Mouse (Mus musculus) spleen, postnatal 4 days (tissue): ENCODE data around the gene Hnrnpm.
"Not testable (repeated sequence)": the region's sequence is repeated elsewhere in the genome, so short reads cannot be mapped to it uniquely, and the experiment has no call there.

Source experiments
- DNase-seq, 2 experiments: peaks; one replicate each; pipeline ENCODE4 v3.0.0; 2022; ENCODE audit warnings: low spot score in 2 of 2

Hnrnpm gene

DNA sequence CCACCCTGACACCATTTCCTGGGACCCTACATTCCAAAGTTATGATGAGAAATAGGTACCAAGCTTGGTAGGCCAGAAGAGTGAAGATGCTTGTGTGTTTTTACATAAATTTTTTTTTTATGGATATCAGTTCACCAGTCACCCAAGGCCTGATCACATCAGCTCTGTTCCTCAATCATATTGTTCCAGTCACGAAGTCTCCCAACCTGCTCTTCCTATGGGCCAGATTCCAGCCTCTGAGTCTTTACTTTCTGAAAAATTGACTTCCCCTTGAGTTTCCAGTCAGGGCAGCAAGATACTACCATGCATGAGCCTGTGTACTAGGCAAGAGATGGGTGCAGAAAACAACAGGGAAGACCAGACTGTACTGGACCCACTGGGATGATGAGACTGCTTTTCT, at the start of gene Hnrnpm:
Hnrnpm (minus strand) TSS at position 101 of the 400 bp plus-strand sequence.
- no peak for DNase-seq

- not testable (repeated sequence) for DNase-seq
Observed at GRCm38 (mm10) chr17:33733526-33733925, 46.9 kb upstream of the Hnrnpm start.

GRCm38 (mm10) chr17:33732556-33733083, 46.0 kb upstream of the Hnrnpm start:
- DNase-seq, result peak in 1 of 2 experiments; percentile 49

DNA sequence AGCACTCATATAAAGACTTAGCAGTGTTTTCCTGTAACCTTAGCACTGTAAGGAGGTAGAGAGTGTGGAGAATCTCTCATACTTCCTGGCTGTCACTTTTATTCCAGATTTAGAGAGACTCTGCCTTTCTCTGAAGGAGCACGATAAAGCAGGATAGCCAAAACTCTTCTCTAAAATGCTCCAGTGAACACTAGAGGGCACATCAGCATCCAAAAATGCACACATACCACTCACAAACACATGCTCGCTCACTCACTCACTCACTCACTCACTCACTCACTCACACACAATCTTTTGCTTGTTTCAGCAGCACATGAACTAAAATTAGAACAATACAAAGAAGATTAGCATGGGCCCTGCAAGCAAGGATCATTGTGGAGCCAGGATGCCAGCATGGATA, 42.6 kb upstream of the Hnrnpm start:
- no peak for DNase-seq

GRCm38 (mm10) chr17:33728396-33728795, 41.7 kb upstream of the Hnrnpm start:
- no peak for DNase-seq

DNA sequence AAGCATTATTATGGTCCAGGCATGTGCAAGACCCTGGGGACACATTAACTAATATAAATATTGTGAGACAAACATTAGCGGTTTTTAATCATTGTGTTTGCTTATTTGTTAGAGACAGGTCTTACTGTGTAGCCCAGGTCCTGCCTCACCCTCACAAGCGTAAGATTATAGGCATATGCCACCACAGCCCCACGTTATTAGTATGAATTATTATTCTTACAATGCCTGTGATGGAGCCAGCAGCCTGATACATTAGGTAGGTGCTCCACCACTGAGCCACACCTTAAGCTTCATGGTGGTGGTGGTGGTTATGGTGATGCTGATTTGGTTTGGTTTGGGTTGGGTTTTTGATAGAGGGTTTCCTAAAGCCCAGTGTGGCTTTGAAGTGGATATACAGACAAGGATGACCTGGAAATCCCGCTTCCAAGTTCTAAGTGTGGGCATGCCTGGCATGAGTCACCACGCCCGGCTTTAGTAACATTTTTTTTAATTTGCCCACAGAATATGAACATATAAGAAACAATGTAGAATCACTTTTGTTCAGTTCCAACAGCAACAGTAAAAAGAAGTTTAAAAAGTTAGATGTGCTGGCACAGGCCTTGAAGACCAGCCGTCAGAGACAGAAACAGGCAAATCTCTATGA, 33.2 kb upstream of the Hnrnpm start:
- DNase-seq, result no peak

GRCm38 (mm10) chr17:33718944-33719725, 32.5 kb upstream of the Hnrnpm start:
- DNase-seq, result no peak

GRCm38 (mm10) chr17:33718384-33718881, 31.8 kb upstream of the Hnrnpm start, which contains the start of gene March2:
March2 (minus strand) TSS chr17:33718670.
- peak; percentile 99 for DNase-seq

GRCm38 (mm10) chr17:33717982-33718381, 31.3 kb upstream of the Hnrnpm start:
- DNase-seq, result no peak

DNA sequence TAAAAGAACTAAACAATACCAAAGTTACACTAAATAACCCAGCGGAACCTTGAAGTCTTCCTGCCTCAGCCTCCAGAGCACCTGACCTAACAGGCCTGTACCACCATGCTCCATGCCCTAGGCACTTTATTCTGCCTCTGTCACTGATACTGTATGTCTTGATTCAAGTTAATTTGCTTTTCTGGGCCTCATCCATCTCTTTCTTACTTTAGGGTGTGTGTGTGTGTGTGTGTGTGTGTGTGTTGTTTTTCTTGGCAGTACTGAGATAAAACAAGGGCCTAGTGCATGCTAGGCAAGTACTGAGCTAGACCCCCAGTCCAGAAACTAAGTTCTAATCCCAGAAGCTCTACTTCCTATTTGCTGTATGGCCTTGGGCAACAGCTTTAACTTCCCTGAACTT, 30.6 kb upstream of the Hnrnpm start:
- DNase-seq, result no peak

DNA sequence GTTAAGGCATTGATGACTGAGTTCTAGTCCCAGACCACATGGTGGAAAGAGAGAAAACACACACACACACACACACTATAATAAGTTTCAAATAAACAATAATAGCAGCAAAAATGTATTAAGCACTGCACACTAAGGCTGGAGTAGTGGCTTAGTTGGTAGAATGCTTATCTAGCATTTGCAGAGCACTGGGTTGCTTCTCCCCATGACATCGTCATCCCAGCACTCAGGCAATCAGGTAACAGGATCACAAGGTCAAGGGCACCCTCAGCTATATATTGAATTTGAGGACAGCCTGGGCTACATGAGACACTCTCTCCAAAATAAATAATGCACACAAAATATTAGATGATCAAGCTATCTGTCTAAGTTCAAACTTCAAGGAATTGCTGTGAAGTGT, 28.1 kb upstream of the Hnrnpm start:
- DNase-seq, result peak in 1 of 2 experiments; percentile 42

DNA sequence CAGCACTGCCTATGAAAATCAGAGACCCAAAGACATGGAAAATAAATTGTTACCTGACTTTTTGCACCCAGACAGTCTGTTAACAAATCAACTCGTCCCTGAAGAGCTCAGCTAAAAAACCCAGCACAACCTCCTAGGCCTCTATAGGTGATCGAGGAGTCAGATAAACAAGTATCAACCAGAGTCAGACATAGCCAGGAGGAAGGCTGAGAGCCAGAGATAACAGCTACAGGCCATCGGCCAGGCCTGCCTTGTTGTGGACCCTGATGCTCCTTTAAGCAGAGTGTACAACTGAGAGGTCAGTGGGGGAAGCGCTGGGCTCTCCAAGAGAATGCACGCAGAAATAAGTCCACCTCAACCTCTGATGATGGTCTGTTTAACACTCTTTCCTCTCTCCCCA, 26.6 kb upstream of the Hnrnpm start:
- DNase-seq, result peak; percentile 71 to 78

DNA sequence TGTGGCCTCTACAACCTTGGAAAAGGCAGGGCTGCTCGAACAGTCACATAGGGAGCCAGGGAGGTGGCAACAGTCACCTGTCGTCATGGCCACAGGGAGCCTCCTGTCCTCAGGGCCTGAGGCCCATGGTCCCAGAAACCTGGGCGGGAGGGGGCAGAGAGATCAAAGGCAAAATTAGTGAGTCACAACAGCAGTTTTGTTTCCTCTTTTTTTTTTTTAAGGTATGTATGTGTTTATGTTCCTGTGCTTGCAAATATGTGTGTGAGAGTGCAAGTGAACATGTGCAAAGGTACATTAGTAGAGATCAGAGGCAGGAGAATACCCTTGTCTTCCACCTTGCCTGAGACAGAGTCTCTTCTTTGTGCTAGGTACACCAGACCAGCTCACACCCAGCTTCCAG, 23.2 kb upstream of the Hnrnpm start:
- no peak for DNase-seq

DNA sequence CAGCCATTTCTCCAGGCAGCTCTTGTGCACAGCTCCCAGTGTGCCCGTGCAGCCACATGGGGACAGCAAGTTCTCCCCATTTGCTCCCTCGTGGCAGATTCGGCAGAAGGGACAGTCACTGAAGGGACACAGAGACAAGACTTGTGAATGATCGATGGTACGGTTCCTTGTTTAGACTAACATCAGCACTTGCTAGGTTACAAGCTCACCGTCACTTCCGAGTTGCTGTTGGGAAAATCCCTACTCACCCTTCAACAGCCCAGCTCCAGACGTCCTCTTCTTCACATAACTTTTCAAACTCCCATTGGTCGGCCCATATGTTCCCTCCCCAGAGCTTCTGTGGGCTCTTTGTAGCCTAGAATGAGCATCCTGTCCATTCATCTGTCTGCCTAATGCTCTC, 16.4 kb upstream of the Hnrnpm start:
- no peak for DNase-seq

- no peak for DNase-seq
Observed at GRCm38 (mm10) chr17:33702178-33702577, 15.5 kb upstream of the Hnrnpm start.

DNA sequence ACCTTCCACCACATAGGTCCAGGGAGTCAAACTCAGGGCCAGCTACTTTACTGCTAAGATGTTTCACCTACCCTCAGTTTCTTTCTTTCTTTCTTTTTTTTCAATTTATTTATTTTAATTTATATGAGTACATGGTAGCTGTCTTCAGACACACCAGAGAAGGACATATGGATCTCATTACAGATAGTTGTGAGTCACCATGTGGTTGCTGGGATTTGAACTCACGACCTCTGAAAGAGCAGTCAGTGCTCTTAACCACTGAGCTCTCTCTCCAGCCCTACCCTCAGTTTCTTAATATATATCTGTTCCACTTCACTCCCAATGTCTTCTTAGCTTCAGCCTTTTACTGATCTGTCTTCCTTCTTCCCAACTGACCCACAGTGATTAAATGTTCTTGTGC, 8.8 kb upstream of the Hnrnpm start:
- DNase-seq, result no peak

GRCm38 (mm10) chr17:33685249-33685653, 1.4 kb downstream of the Hnrnpm start:
- peak; percentile 99 for DNase-seq

- DNase-seq, result peak; percentile 70 to 86
Observed at GRCm38 (mm10) chr17:33684671-33685231, 1.9 kb downstream of the Hnrnpm start.

GRCm38 (mm10) chr17:33681767-33682166, 4.9 kb downstream of the Hnrnpm start:
- no peak for DNase-seq

DNA sequence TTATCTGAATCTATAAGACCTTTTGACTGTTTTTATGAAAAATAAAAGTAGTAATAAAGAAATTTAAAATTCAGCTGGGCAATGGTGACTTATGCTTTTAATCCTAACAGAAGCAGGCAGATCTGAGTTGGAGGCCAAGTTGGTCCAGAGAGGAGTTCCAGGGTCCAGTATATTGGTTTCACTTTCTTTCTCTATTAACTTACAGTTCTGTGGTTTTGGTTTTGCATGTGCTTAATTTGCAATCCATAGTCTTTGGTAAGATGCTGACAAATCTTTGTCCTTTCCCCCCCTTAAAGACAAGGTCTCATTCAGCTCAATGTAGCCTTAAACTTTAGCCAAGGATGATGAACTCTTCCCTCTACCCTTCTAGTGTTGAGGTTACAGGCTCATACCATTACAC, 7.9 kb downstream of the Hnrnpm start:
- no peak for DNase-seq

- DNase-seq, result no peak
Observed at GRCm38 (mm10) chr17:33676086-33676485, 10.6 kb downstream of the Hnrnpm start.

DNA sequence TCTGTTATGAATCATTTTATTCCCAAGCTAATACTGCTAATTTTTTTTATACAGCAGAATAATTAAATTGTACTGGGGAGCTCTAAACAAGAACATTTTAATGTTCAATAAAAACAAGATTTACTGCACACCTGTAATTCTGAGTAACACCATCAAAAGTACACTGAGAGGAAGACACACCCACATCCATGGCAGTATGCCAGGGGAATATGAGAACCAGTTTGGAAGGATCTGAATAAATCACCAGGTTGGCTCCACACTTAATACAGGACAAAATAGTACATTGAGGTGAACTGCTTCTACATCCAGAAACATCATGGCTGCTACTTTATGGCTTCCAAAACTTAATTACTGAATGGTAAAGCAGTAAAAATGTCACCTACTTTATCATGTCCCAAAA, 11.2 kb downstream of the Hnrnpm start:
- no peak for DNase-seq
